Comparison of ENCODE assay signal across 10 mouse cellular contexts in genomic region chr2:97468372-97468771, GRCm38 (mm10).
DNase-seq lines count a peak whose midpoint lies in the region; ATAC-seq lines count a peak whose summit lies in the region.
"Had no signal": no experiment of that assay in that cellular context is flagged by ENCODE, and none has a peak within 500 bp of the region (broad histone marks: within the 10 kb centered on the region; RNA-seq: fewer than 3 reads in every experiment).

No protein-coding gene starts in this region.

- peak overlapping the region; percentile 50 for H3K4me3 ChIP-seq in embryonic facial prominence, embryonic 14.5 days (ENCODE audit: low read depth, low read length)
- peak overlapping the region; percentile 50 for H3K4me3 ChIP-seq in hindbrain, embryonic 12.5 days
- peak overlapping the region; percentile 36 for H3K4me3 ChIP-seq in neural tube, embryonic 12.5 days
- H3K4me3 ChIP-seq: liver, embryonic 15.5 days had no signal

- WGBS in embryonic facial prominence, embryonic 14.5 days, result 19% methylated on average over 5 of the region's 5 CpGs
- WGBS in hindbrain, embryonic 12.5 days, result 29% methylated on average over 5 of the region's 5 CpGs
- WGBS in neural tube, embryonic 12.5 days, result 43% methylated on average over 5 of the region's 5 CpGs

- H3K9ac ChIP-seq in embryonic facial prominence, embryonic 14.5 days (ENCODE audit: low read depth, low read length), result no peak overlapping the region
- H3K9ac ChIP-seq in hindbrain, embryonic 12.5 days, result peak overlapping the region; percentile 38
- peak overlapping the region; percentile 44 for H3K9ac ChIP-seq in neural tube, embryonic 12.5 days
- H3K9ac ChIP-seq: liver, embryonic 15.5 days had no signal

- H3K36me3 ChIP-seq in embryonic facial prominence, embryonic 14.5 days (ENCODE audit: control insufficient read depth, insufficient read depth, low read length), result no peaks in the 10 kb centered on the region
- no peaks in the 10 kb centered on the region for H3K36me3 ChIP-seq in hindbrain, embryonic 12.5 days
- H3K36me3 ChIP-seq in neural tube, embryonic 12.5 days, result no peaks in the 10 kb centered on the region
- H3K36me3 ChIP-seq: heart, embryonic 12.5 days; liver, embryonic 15.5 days had no signal

- intact Hi-C loops in left cerebral cortex, postnatal 14 days (cut with DNase I), result loop anchor here (5.0 to 10.0 kb wide), 3 partner anchors 246 to 881 kb away; no protein-coding TSS in a partner anchor
- intact Hi-C loops in left cerebral cortex, postnatal 4 days (cut with DNase I), result loop anchor here (5.0 to 10.0 kb wide), 2 partner anchors 886 to 1134 kb away; no protein-coding TSS in a partner anchor

- H3K4me2 ChIP-seq in embryonic facial prominence, embryonic 14.5 days (ENCODE audit: low read depth, low read length), result peak overlapping the region; percentile 86
- H3K4me2 ChIP-seq in hindbrain, embryonic 12.5 days (replicated peaks), result peak overlapping the region; percentile 75
- H3K4me2 ChIP-seq in neural tube, embryonic 12.5 days (replicated peaks), result peak overlapping the region; percentile 77

- H3K27ac ChIP-seq in embryonic facial prominence, embryonic 14.5 days (replicated peaks; ENCODE audit: low read depth, low read length), result no peak overlapping the region
- H3K27ac ChIP-seq in hindbrain, embryonic 12.5 days, result peak overlapping the region; percentile 12; the same call in 1 of the 2 replicates
- H3K27ac ChIP-seq in neural tube, embryonic 12.5 days, result no peak overlapping the region
- H3K27ac ChIP-seq: liver, embryonic 15.5 days had no signal

- no peak for ATAC-seq in embryonic facial prominence, embryonic 14.5 days (ENCODE audit: low read depth)
- no peak for ATAC-seq in hindbrain, embryonic 12.5 days (ENCODE audit: low FRiP score)
- no peak for ATAC-seq in neural tube, embryonic 12.5 days (ENCODE audit: low FRiP score, low read depth)

- no peaks in the 10 kb centered on the region for H3K9me3 ChIP-seq in embryonic facial prominence, embryonic 14.5 days (ENCODE audit: control insufficient read depth, low read length)
- H3K9me3 ChIP-seq in hindbrain, embryonic 12.5 days (replicated peaks), result no peaks in the 10 kb centered on the region
- no peaks in the 10 kb centered on the region for H3K9me3 ChIP-seq in neural tube, embryonic 12.5 days
- H3K9me3 ChIP-seq: heart, embryonic 12.5 days; liver, embryonic 15.5 days had no signal

- DNase-seq in left cerebral cortex, postnatal 14 days (ENCODE audit: low spot score in 2 of 2), result peak; percentile 25 to 33
- DNase-seq in left cerebral cortex, postnatal 4 days, result no peak
- DNase-seq in embryonic facial prominence, embryonic 14.5 days (ENCODE audit: low spot score), result no peak
- no peak for DNase-seq in urinary bladder, postnatal 4 days (ENCODE audit: low spot score in 2 of 2)
- DNase-seq in lung, postnatal 14 days, result no peak
- DNase-seq in adrenal gland, adult 2 months, result no peak

- H3K4me1 ChIP-seq in embryonic facial prominence, embryonic 14.5 days (ENCODE audit: control insufficient read depth, insufficient read depth, low read length), result peaks cover 2% of the 10 kb centered on the region; the same call in 1 of the 2 replicates
- H3K4me1 ChIP-seq in hindbrain, embryonic 12.5 days, result peaks cover 10% of the 10 kb centered on the region; the same call in 1 of the 2 replicates
- peaks cover 5% of the 10 kb centered on the region; the same call in 1 of the 2 replicates for H3K4me1 ChIP-seq in neural tube, embryonic 12.5 days

- peaks cover 13% of the 10 kb centered on the region for H3K27me3 ChIP-seq in embryonic facial prominence, embryonic 14.5 days (replicated peaks; ENCODE audit: control insufficient read depth, insufficient read depth, low read length)
- H3K27me3 ChIP-seq in hindbrain, embryonic 12.5 days, result no peaks in the 10 kb centered on the region
- no peaks in the 10 kb centered on the region for H3K27me3 ChIP-seq in neural tube, embryonic 12.5 days (replicated peaks)

Comparison
In these comparisons a context has a peak if more than half of its experiments do, and no peak if none do; other contexts are left out.
1. DNase-seq: peak in left cerebral cortex, postnatal 14 days (2 of 2); none in left cerebral cortex, postnatal 4 days (single experiment), embryonic facial prominence, embryonic 14.5 days (single experiment), urinary bladder, postnatal 4 days (0 of 2), lung, postnatal 14 days (single experiment) and adrenal gland, adult 2 months (single experiment).
2. Peak in every context shown above with its lines, with median percentiles within 50 percentile points of each other: H3K4me2 ChIP-seq and H3K4me3 ChIP-seq.